Mouse (Mus musculus) heart, embryonic 10.5 days (tissue): ENCODE results near the gene Phactr4. TPM values are rescaled to one million over a fixed set of nuclear protein-coding genes. Genes with fewer than 3 reads are reported as not detected.

Source experiments
- DNase-seq: peaks from one replicate; pipeline ENCODE4 v3.0.0-alpha.2; 2017; ENCODE audit warnings: low spot score
- H3K27ac ChIP-seq: fragments of 300-500 bp; sonication (generic); 2 replicates; pipeline ENCODE4 v1.5.1; 2016; ENCODE audit warnings: mild to moderate bottlenecking
- H3K27me3 ChIP-seq: fragments of 300-500 bp; sonication (generic); 2 replicates; pipeline ENCODE4 v1.6.1; 2016; ENCODE audit warnings: mild to moderate bottlenecking; ENCODE audit not compliant: poor library complexity, insufficient read depth, severe bottlenecking
- H3K36me3 ChIP-seq: fragments of 300-500 bp; sonication (generic); 2 replicates; pipeline ENCODE4 v1.6.1; 2016; ENCODE audit warnings: mild to moderate bottlenecking, moderate library complexity
- H3K4me1 ChIP-seq: fragments of 300-500 bp; sonication (generic); 2 replicates; pipeline ENCODE4 v1.6.1; 2016; ENCODE audit warnings: mild to moderate bottlenecking
- H3K4me3 ChIP-seq: fragments of 300-500 bp; sonication (generic); 2 replicates; pipeline ENCODE4 v1.5.1; 2016; ENCODE audit warnings: mild to moderate bottlenecking, moderate library complexity
- H3K9me3 ChIP-seq: fragments of 300-500 bp; sonication (generic); 2 replicates; pipeline ENCODE4 v1.6.1; 2016; ENCODE audit warnings: mild to moderate bottlenecking, moderate library complexity
- WGBS: fragments of 180-500 bp; shearing (Covaris S2); methylation state at CpG from one replicate; pipeline ENCODE4 v1.1.7; 2016; 5-methylcytosine and 5-hydroxymethylcytosine counted together
- polyA plus RNA-seq: library from polyadenylated mRNA; unstranded; fragments of >200 nt; fragmentation: Nextera tagmentation; extraction: Ambion mirVana; gene quantifications from 2 replicates; pipeline ENCODE4 v1.2.1, GENCODE M21; 2016

Gene Phactr4
- polyA plus RNA-seq, 1 experiment from 2014 or later: 22.3 TPM

DNA sequence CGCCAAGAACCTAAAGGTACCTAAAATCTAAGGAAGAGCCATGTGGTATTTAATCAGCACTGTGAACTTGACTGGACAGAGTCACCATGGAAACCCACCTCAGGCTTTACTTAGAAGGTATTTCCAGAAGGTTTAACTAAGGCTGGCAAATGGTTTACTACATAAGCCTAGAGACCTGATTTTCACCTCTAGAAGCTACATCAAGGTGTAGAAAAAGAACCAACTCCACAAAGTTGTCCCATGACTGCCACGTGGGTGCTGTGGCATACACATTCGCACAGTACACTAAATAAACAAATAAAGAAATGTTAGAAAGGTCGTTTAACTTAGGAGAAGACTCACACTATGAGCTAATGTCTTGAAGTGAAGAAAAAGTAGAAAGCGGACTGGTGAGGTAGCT is 17.7 kb downstream of the Phactr4 start:
- peaks cover 19% of the 10 kb centered on the region for H3K4me1 ChIP-seq
- no peaks in the 10 kb centered on the region for H3K27me3 ChIP-seq
- no peak for DNase-seq
- no peak overlapping the region for H3K27ac ChIP-seq
- no peaks in the 10 kb centered on the region for H3K36me3 ChIP-seq
- no peaks in the 10 kb centered on the region for H3K9me3 ChIP-seq
- 82% methylated on average over 5 of the region's 5 CpGs for WGBS
- no peak overlapping the region for H3K4me3 ChIP-seq

DNA sequence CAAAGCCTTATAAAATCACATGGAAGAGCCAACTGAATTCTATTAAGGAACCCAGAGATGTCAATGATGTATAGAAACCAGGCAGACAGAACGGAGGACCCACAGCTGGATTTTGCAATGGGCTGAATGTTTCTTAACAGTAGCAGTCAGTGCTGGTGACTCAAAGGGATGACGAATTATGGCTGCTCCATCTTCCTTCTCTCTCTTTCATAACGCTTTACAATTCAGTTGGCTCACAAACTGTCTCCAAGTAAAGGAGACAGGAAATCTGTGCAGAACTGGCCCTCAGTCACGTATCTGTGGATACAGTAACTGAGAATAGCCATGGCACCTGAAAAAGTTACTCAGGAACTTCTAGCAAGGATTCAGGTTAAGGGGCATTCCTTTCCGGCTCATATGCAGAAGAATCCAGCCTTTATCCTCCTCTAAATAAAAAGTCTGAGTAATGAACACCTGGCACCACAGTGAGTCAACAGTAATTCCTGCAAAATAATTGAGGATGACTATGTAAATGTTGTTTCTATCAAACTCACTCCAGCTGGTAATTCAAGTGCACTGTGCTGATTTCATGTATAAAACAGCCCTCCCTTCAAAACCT is 19.1 kb downstream of the Phactr4 start:
- Histone ChIP-seq H3K9me3 (no peaks in the 10 kb centered on the region), H3K27me3 (no peaks in the 10 kb centered on the region), H3K36me3 (no peaks in the 10 kb centered on the region), H3K4me1 (peaks cover 28% of the 10 kb centered on the region), H3K27ac (no peak overlapping the region), H3K4me3 (no peak overlapping the region)
- DNase-seq: no peak
- 87% methylated on average over 5 of the region's 5 CpGs for WGBS

DNA sequence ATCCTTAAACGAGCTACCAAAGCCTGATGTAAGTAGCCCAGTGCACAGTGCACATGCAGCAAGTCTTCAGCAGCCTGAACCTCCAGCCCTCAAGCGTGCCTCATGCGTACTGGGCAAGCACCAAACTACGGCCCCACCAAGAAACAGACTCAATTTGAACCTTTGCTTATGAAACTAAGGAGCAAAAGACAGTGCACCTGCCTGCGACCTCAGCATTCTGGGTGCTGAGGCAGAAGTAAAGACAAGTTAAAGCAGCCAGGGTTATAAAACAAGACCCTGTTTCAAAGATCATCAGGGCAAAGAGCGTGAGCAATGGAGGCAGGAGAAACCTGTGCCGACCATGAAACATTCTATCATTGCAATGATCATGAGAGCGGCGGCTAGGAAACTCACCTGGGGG is 21.3 kb downstream of the Phactr4 start:
- Histone ChIP-seq H3K4me1 (peaks cover 26% of the 10 kb centered on the region), H3K36me3 (no peaks in the 10 kb centered on the region), H3K27ac (no peak overlapping the region), H3K9me3 (no peaks in the 10 kb centered on the region), H3K4me3 (no peak overlapping the region), H3K27me3 (no peaks in the 10 kb centered on the region)
- WGBS: 91% methylated on average over 9 of the region's 9 CpGs
- no peak for DNase-seq

DNA sequence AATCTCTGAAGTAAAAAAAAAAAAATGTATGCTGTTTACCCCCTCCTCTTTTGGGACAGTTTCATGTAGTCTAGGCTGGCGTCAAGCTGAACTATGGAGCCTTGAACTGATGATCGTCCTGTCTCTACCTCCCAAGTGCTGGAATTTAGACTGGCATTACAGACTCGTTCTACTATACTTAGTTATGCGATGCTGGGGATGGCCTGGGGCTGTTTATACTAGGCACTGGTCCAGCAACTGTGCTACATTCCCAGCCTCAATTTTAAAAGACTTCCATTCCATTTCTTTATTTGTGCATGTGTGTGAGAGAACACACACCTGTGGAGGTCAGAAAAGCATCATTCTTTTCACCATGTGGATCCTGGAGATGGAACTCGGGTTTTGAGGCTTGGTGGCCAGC is 23.4 kb downstream of the Phactr4 start:
- Histone ChIP-seq H3K27me3 (no peaks in the 10 kb centered on the region), H3K4me1 (peaks cover 25% of the 10 kb centered on the region), H3K36me3 (no peaks in the 10 kb centered on the region), H3K27ac (no peak overlapping the region), H3K4me3 (no peak overlapping the region), H3K9me3 (no peaks in the 10 kb centered on the region)
- no peak for DNase-seq
- WGBS: 74% methylated on average over 5 of the region's 5 CpGs

DNA sequence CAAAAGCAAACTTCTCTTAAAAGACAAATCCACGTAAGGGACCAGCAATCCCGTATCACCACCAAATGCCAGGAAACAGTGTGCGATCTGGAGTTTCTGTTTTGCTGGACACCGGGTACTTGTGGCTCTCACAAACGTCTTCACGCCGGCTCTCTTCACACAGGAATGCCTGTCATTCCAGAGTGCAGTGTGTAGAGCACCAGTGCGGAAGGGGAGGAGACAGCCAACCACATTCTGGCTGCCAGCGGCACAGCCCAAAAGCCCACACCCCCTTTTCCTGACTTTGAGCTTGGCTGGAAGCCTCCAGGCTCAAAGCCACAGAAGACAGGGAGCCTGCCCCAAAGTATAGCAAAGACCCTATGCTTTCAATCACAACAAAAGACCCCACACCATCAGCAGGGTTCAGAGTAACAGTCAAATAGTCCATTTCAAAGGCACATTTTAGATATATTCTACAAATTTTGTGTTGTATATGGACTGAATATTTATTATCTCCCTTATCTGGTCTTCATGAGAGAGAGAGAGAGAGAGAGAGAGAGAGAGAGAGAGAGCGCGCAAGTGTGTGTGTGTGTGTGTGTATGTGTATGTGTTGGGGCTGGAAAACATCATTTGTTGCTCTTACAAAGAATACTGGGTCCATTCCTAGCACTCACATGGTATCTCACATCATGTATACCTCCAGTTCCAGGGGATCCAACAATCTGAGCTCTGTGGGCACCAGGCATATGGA is 24.1 kb downstream of the Phactr4 start:
- 17% methylated on average over 11 of the region's 11 CpGs for WGBS
- H3K36me3 ChIP-seq: no peaks in the 10 kb centered on the region
- H3K4me1 ChIP-seq: peaks cover 25% of the 10 kb centered on the region
- peak overlapping the region; percentile 46 for H3K4me3 ChIP-seq
- DNase-seq: peak; percentile 93
- H3K27me3 ChIP-seq: no peaks in the 10 kb centered on the region
- H3K27ac ChIP-seq: peak overlapping the region; percentile 37; the same call in 1 of the 2 replicates
- H3K9me3 ChIP-seq: no peaks in the 10 kb centered on the region

DNA sequence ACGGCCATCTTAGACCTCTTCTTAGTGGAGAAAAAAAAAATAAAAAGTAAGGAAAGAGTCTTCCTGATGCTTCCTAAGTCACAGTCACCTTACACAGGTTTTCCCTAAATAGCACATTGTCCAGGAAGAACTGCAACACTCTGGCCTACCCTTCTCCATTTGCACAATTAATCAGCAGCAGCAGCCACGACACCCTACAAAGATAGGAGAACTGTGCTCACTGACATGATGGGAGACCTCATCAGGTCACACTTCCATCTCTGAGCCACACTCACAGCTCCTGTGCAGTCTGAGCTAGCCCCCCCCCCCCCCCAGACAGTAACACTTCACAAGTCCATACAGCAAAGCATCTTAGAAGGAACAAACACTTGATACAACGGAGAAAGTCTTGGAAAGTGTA is 25.2 kb downstream of the Phactr4 start:
- no peaks in the 10 kb centered on the region for H3K9me3 ChIP-seq
- peaks cover 25% of the 10 kb centered on the region for H3K4me1 ChIP-seq
- peak overlapping the region; percentile 46 for H3K4me3 ChIP-seq
- no peaks in the 10 kb centered on the region for H3K36me3 ChIP-seq
- no peak for DNase-seq
- WGBS: 70% methylated on average over 3 of the region's 3 CpGs
- 0 out of 2 replicates have a peak overlapping the region, but pooled peaks have one; percentile 16 for H3K27ac ChIP-seq
- H3K27me3 ChIP-seq: no peaks in the 10 kb centered on the region

DNA sequence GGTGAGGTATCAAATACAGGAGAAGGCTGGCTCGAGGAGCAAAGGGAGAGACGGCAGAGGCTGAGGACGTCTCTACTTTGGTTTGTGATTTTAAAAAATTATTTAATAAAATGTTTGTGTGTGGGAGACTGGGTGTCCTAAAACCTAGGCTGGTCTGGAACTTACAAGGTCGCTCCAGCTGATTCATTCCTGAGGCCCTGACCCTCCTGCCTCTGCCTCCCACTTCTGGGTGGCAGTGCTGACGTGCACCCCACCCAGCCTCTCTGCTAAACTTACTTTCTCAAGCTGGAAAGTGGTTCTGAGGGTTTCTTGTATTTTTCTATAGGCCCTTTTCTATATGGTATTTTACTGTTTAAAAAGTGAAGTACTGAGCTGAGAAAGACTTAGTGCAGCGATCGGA is 26.0 kb downstream of the Phactr4 start:
- Histone ChIP-seq H3K36me3 (no peaks in the 10 kb centered on the region), H3K27me3 (no peaks in the 10 kb centered on the region), H3K9me3 (no peaks in the 10 kb centered on the region), H3K4me1 (peaks cover 25% of the 10 kb centered on the region), H3K4me3 (no peak overlapping the region), H3K27ac (no peak overlapping the region)
- WGBS: 92% methylated on average over 7 of the region's 7 CpGs
- no peak for DNase-seq

DNA sequence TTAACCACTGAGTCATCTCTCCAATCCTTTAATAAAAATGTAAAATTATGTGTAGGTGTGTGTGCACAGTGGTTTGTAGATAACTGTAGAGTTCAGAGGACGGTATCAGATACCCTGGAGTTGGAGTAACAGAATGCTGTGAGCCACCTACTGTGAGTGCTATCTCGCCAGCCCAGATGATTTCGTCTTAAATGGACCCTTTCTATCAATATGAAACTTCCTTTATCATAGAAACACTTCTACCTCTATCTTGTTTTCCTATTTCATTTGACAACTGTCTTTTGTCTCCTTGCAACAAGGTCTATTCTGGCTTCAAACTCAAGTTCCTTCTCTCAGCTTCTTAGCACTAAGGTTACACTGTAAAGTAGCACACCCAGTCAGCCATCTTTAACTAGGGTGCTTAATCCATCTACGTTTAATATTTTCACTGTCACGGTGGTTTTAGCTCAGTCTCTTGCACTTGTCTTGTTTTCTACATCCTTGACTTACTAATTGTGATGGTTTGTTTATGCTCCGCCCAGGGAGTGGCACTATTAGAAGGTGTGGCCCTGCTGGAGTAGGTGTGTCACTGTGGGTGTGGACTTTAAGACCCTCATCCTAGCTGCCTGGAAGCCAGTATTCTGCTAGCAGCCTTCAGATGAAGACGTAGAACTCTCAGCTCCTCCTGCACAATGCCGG is 31.1 kb downstream of the Phactr4 start:
- 84% methylated on average over 8 of the region's 8 CpGs for WGBS
- Histone ChIP-seq H3K27me3 (no peaks in the 10 kb centered on the region), H3K4me3 (no peak overlapping the region), H3K9me3 (no peaks in the 10 kb centered on the region), H3K27ac (no peak overlapping the region), H3K4me1 (peaks cover 6% of the 10 kb centered on the region; the same call in 1 of the 2 replicates), H3K36me3 (peaks cover 6% of the 10 kb centered on the region; the same call in 1 of the 2 replicates)
- no peak for DNase-seq

DNA sequence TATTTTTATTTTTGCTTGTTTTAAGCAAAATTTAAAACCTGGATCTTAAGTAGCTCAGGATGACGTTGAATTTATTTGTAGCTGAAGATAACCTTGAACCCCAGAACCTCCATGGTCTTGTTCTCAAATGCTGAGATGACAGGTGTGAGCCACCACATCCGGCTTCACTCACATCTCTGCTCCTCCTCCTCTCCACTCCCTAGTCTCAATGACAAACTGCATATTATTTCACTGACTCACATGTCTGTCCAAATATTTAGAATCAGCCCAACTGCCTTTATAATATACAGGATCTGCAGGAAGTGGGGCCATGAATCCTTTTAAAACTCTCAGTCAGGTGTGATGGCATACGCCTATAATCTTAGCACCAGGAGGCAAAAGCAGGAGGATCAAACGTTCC is 33.0 kb downstream of the Phactr4 start:
- WGBS: 81% methylated on average over 4 of the region's 4 CpGs
- no peak for DNase-seq
- H3K4me1 ChIP-seq: peaks cover 6% of the 10 kb centered on the region; the same call in 1 of the 2 replicates
- no peak overlapping the region for H3K4me3 ChIP-seq
- peaks cover 22% of the 10 kb centered on the region for H3K36me3 ChIP-seq
- H3K27ac ChIP-seq: no peak overlapping the region
- H3K9me3 ChIP-seq: no peaks in the 10 kb centered on the region
- no peaks in the 10 kb centered on the region for H3K27me3 ChIP-seq

DNA sequence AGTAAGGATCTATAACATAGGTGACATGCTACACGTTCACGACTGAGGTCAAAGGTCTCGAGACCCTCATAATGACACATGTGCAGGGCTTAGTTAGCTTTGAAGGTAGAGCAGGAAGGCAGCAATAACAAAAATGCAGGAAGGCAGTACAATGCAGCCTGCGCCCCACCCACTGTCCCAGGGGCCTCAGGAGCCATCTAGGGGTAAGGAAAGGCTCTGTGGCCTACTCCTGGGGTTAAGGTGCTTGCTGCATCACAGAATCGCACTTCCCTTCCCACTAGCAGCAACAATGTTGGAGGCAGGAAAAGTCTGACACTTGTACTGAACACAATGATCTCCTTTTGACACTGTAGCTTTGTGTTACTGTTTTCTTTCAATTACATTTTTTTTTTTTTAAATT is 34.7 kb downstream of the Phactr4 start:
- Histone ChIP-seq H3K27ac (no peak overlapping the region), H3K9me3 (no peaks in the 10 kb centered on the region)
- 82% methylated on average over 5 of the region's 5 CpGs for WGBS

DNA sequence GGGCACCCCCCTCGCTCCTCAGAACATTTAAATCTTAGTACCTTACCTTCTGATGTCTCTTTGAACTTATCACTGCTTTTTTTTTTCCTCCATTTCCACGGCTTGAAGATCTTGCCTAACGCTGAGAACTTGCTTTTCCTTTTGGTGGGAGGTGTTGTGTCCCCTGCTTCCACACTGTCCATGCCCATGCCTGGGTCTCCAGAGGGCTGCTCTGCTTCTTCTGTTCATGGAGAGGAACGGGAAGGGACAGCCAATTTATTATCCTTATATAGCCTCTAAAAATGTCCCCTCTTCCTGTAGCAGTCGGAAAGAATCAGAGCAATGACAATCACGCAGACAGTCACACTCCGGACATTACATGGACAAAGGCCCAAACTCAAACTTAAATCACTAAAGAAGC is 35.4 kb downstream of the Phactr4 start:
- no peaks in the 10 kb centered on the region for H3K27me3 ChIP-seq
- H3K4me1 ChIP-seq: peaks cover 13% of the 10 kb centered on the region; the same call in 1 of the 2 replicates
- H3K36me3 ChIP-seq: peaks cover 37% of the 10 kb centered on the region
- 87% methylated on average over 7 of the region's 7 CpGs for WGBS
- H3K9me3 ChIP-seq: no peaks in the 10 kb centered on the region
- no peak overlapping the region for H3K4me3 ChIP-seq
- no peak overlapping the region for H3K27ac ChIP-seq
- DNase-seq: no peak

More for the DNA sequence above, 34.7 kb downstream of the Phactr4 start:
- H3K27me3 ChIP-seq: no peaks in the 10 kb centered on the region
- H3K4me1 ChIP-seq: peaks cover 13% of the 10 kb centered on the region; the same call in 1 of the 2 replicates
- no peak overlapping the region for H3K4me3 ChIP-seq
- H3K36me3 ChIP-seq: peaks cover 30% of the 10 kb centered on the region
- no peak for DNase-seq

DNA sequence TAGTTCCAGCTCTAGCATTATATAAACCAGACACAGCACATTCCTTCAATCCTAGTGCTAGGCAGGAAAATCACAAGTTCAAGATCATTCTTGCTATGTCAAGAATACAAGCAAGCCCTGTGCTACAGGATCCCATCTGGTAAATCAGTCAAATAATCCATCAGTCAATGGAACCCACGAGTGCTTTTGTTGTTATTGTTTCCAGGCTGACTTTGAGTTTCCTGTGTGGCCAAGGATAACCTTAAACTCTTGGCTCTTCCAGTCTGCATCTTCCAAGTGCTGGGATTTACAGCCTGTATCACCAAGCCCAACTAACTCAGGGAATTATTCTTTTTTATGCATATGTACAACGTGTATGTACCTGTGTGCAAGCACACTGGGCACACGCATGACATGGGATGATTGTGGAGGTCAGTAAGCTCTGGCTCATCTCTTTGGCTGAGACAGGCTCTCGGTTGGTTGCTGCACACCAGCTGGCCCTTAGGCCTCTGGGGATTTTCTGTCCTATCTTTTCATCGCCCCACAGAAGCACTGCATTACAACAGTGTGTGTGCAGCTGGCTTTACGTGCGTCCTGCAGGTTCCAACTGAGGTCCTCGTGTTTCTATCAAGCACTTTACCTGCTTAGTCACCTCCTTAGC is 36.4 kb downstream of the Phactr4 start:
- DNase-seq: no peak
- H3K27me3 ChIP-seq: no peaks in the 10 kb centered on the region
- H3K4me3 ChIP-seq: no peak overlapping the region
- peaks cover 40% of the 10 kb centered on the region for H3K36me3 ChIP-seq
- no peak overlapping the region for H3K27ac ChIP-seq
- peaks cover 13% of the 10 kb centered on the region; the same call in 1 of the 2 replicates for H3K4me1 ChIP-seq
- 81% methylated on average over 8 of the region's 8 CpGs for WGBS
- no peaks in the 10 kb centered on the region for H3K9me3 ChIP-seq

DNA sequence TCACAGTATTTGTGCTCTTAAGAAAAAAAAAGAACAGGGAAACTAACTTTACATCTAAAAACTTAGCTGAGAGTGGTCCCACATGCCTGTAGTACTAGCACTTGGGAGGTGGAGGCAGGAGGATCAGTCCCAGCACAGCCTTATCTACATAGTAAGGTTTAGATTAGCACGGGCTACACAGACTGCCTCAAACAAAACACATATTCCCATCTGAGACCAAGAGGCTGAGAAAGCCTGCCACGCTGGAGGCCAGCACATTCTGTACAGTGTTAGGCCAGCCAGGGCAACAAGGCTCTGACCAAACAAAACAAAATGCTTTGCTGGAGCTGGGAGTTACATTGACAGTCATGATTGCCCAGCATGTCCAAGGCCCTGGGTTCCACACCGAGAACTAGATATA is 38.8 kb downstream of the Phactr4 start:
- DNase-seq: no peak
- no peaks in the 10 kb centered on the region for H3K27me3 ChIP-seq
- peaks cover 55% of the 10 kb centered on the region for H3K36me3 ChIP-seq
- H3K9me3 ChIP-seq: no peaks in the 10 kb centered on the region
- no peak overlapping the region for H3K27ac ChIP-seq
- no peak overlapping the region for H3K4me3 ChIP-seq
- 59% methylated on average over 3 of the region's 3 CpGs for WGBS
- peaks cover 13% of the 10 kb centered on the region; the same call in 1 of the 2 replicates for H3K4me1 ChIP-seq
